Mouse (Mus musculus) midbrain, embryonic 11.5 days (tissue): ENCODE results near the gene Pex16. TPM values are rescaled to one million over a fixed set of nuclear protein-coding genes. Genes with fewer than 3 reads are reported as not detected.

Experiments used
- ATAC-seq: fragments of 200-750 bp; cut with Nextera tagmentation; 2 replicates; pipeline ENCODE4 v1.8.0; 2017; ENCODE audit warnings: moderate TSS enrichment, moderate library complexity; ENCODE audit not compliant: low FRiP score
- DNase-seq: peaks from one replicate; pipeline ENCODE4 v3.0.0; 2015; ENCODE audit warnings: low spot score; ENCODE audit errors: missing footprints
- H3K27ac ChIP-seq: fragments of 300-500 bp; sonication (generic); 2 replicates; pipeline ENCODE4 v1.5.1; 2014; ENCODE audit warnings: low read depth, low read length
- H3K27me3 ChIP-seq: fragments of 300-500 bp; sonication (generic); 2 replicates; pipeline ENCODE4 v1.6.1; 2014; ENCODE audit warnings: mild to moderate bottlenecking, low read length, moderate library complexity, mixed read lengths; ENCODE audit not compliant: control insufficient read depth, insufficient read depth
- H3K36me3 ChIP-seq: fragments of 300-500 bp; sonication (generic); 2 replicates; pipeline ENCODE4 v1.6.1; 2014; ENCODE audit warnings: mild to moderate bottlenecking, low read length, moderate library complexity, mixed read lengths; ENCODE audit not compliant: control insufficient read depth, insufficient read depth
- H3K4me1 ChIP-seq: fragments of 300-500 bp; sonication (generic); 2 replicates; pipeline ENCODE4 v1.6.1; 2014; ENCODE audit warnings: low read length; ENCODE audit not compliant: control insufficient read depth, insufficient read depth
- H3K4me2 ChIP-seq: fragments of 300-500 bp; sonication (generic); 2 replicates; pipeline ENCODE4 v1.6.1; 2014; ENCODE audit warnings: mild to moderate bottlenecking, moderate library complexity
- H3K4me3 ChIP-seq: fragments of 300-500 bp; sonication (generic); 2 replicates; pipeline ENCODE4 v1.5.1; 2014; ENCODE audit warnings: low read depth, low read length
- H3K9ac ChIP-seq: fragments of 300-500 bp; sonication (generic); 2 replicates; pipeline ENCODE4 v1.6.1; 2014; ENCODE audit warnings: low read length
- H3K9me3 ChIP-seq: fragments of 300-500 bp; sonication (generic); 2 replicates; pipeline ENCODE4 v1.6.1; 2016; ENCODE audit warnings: low read length; ENCODE audit not compliant: control insufficient read depth
- WGBS: fragments of 180-500 bp; shearing (Covaris S2); extraction: QIAGEN DNeasy Blood & Tissue Kit; methylation state at CpG from one replicate; pipeline ENCODE4 v1.1.7; 2014; 5-methylcytosine and 5-hydroxymethylcytosine counted together
- polyA plus RNA-seq: library from polyadenylated mRNA; unstranded; fragments of >200 nt; fragmentation: Nextera tagmentation; extraction: Ambion mirVana; gene quantifications from 2 replicates; pipeline ENCODE4 v1.2.1, GENCODE M21; 2014

Pex16 gene
- polyA plus RNA-seq, 1 experiment from 2014 or later = 20.0 TPM

GRCm38 (mm10) chr2:92381901-92382588 lies 7.6 kb downstream of the Pex16 start, which contains the start of gene 1700029I15Rik:
Gene 1700029I15Rik, plus strand, starts transcription at chr2:92382538.
- Histone ChIP-seq H3K4me3 (no peak within 1 kb of the TSS), H3K27ac (no peak within 1 kb of the TSS), H3K9ac (no peak within 1 kb of the TSS), H3K27me3 (no peaks in the 10 kb centered on the region), H3K4me1 (no peaks in the 10 kb centered on the region), H3K9me3 (no peaks in the 10 kb centered on the region), H3K36me3 (peaks cover 51% of the 10 kb centered on the region), H3K4me2 (no peak within 1 kb of the TSS)
- DNase-seq (no peak), ATAC-seq (no peak)
- WGBS = 86% methylated on average over 5 of the region's 5 CpGs

DNA sequence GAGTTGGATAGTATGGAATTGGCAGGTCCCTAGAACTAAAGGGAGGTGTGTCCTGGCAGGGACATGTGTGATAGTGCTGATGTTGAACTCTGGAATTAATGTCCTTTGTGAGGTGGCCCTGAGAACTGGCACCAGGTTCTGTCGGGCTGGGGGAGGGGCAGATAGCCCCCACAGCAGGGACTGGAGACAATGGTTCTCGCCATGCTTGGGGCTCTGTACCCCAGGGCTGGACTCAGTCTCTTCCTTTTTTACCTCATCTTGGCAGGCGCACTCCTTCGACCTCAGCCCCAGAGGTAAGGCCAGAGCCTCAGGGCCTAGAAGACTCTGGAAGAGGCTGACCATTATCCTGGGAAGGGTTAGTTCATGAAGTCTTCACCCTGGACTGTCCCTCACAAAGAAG lies 8.3 kb downstream of the Pex16 start:
- WGBS = 90% methylated on average over 4 of the region's 4 CpGs
- no peak for ATAC-seq
- Histone ChIP-seq H3K9me3 (no peaks in the 10 kb centered on the region), H3K4me1 (peaks cover 4% of the 10 kb centered on the region), H3K9ac (no peak overlapping the region), H3K4me3 (no peak overlapping the region), H3K4me2 (no peak overlapping the region), H3K27ac (no peak overlapping the region), H3K36me3 (peaks cover 55% of the 10 kb centered on the region), H3K27me3 (no peaks in the 10 kb centered on the region)
- no peak for DNase-seq

GRCm38 (mm10) chr2:92384101-92384500 lies 9.6 kb downstream of the Pex16 start:
- no peaks in the 10 kb centered on the region for H3K27me3 ChIP-seq
- DNase-seq = no peak
- no peak overlapping the region for H3K27ac ChIP-seq

DNA sequence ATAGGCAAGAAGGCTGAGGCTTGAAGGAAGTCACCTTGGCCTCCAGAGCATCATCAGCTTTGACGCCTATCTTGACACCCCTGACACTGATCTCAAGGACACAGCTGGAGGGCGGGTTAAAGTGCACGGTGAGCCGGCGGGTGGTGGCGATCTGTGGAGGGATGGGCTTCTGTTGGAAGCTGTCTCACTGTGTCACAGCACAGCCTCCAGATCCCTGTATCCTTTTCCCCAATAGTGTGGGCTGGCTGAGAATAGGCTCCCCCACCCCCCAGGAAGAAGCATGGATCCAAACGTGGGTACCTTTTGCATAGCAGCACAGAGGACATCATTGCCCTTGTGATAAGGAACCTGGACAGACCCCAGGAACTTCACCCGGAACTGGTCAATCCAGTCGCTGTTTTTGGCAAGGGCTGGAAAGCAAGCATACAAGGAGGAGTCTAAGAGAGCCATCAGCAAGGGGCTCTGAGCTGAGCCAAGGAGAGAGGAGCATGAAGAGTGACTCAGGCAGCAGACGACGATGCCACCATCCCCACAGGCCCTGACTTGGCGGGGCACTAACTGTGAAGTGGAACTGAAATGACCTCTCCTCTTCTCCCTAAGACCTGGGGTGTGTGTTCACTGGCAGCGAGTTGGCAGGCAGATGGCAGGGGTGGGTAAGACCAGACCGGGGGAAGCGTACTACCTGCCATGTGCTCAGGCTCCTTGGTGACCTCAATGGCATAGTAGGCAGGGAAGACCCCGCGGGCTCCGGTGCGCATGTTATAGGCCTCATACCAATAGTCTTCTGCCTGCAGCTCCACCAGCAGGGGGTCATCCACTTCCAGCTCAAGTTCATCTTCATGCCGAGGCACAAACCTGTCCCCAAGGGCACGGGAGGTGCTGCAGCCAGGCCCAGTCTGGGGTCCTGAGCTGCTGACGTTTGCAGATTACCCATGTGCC lies 10.9 kb downstream of the Pex16 start:
- Histone ChIP-seq H3K9me3 (no peaks in the 10 kb centered on the region), H3K36me3 (peaks cover 53% of the 10 kb centered on the region), H3K4me1 (peaks cover 21% of the 10 kb centered on the region), H3K27me3 (no peaks in the 10 kb centered on the region), H3K27ac (no peak overlapping the region), H3K4me3 (no peak overlapping the region), H3K9ac (no peak overlapping the region), H3K4me2 (no peak overlapping the region)
- ATAC-seq (no peak), DNase-seq (no peak)
- WGBS = 85% methylated on average over 22 of the region's 22 CpGs

More at GRCm38 (mm10) chr2:92384101-92384500, 9.6 kb downstream of the Pex16 start:
- no peak overlapping the region for H3K4me2 ChIP-seq
- peaks cover 13% of the 10 kb centered on the region for H3K4me1 ChIP-seq
- H3K36me3 ChIP-seq = peaks cover 55% of the 10 kb centered on the region
- H3K9ac ChIP-seq = no peak overlapping the region
- no peak for ATAC-seq
- H3K4me3 ChIP-seq = no peak overlapping the region
- 70% methylated on average over 4 of the region's 4 CpGs for WGBS
- H3K9me3 ChIP-seq = no peaks in the 10 kb centered on the region

GRCm38 (mm10) chr2:92386821-92387570 lies 12.5 kb downstream of the Pex16 start:
- WGBS = 91% methylated on average over 30 of the region's 30 CpGs
- H3K4me1 ChIP-seq = peaks cover 36% of the 10 kb centered on the region
- no peak for DNase-seq
- no peaks in the 10 kb centered on the region for H3K9me3 ChIP-seq
- H3K4me3 ChIP-seq = no peak overlapping the region
- H3K4me2 ChIP-seq = no peak overlapping the region
- no peak overlapping the region for H3K9ac ChIP-seq
- no peak for ATAC-seq
- peaks cover 45% of the 10 kb centered on the region for H3K36me3 ChIP-seq
- H3K27me3 ChIP-seq = no peaks in the 10 kb centered on the region
- no peak overlapping the region for H3K27ac ChIP-seq

DNA sequence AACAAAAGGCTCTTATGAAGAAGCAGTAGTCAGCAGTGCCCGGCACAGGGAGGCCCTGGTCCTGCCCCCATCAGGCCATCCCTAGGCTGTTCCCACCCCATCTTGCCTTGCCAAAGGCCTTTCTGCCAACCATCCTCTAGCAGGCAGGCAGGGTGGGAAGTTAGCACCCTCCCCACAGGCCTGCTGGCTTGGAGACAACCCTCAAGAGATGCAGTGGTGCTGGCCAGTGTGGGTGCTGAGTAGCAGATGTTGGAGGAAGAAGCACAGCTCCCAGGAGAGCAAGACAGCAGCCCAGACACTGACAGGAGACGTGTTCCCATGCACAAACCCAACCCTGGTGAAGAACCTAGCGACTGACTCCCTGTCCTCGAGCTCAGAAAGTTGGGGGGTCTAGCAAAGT lies 13.2 kb downstream of the Pex16 start:
- WGBS = 87% methylated on average over 4 of the region's 4 CpGs
- Histone ChIP-seq H3K9ac (peak overlapping the region; percentile 80), H3K27me3 (no peaks in the 10 kb centered on the region), H3K36me3 (peaks cover 45% of the 10 kb centered on the region), H3K4me3 (no peak overlapping the region), H3K4me2 (peak overlapping the region; percentile 65), H3K9me3 (no peaks in the 10 kb centered on the region), H3K27ac (no peak overlapping the region), H3K4me1 (peaks cover 43% of the 10 kb centered on the region)
- ATAC-seq = no peak
- DNase-seq = no peak

GRCm38 (mm10) chr2:92388081-92388517 lies 13.6 kb downstream of the Pex16 start:
- Histone ChIP-seq H3K9me3 (no peaks in the 10 kb centered on the region), H3K36me3 (peaks cover 42% of the 10 kb centered on the region), H3K27me3 (no peaks in the 10 kb centered on the region), H3K4me1 (peaks cover 47% of the 10 kb centered on the region), H3K4me3 (peak overlapping the region; percentile 63), H3K9ac (peak overlapping the region; percentile 80), H3K27ac (no peak overlapping the region), H3K4me2 (peak overlapping the region; percentile 65)
- DNase-seq = no peak
- 43% methylated on average over 3 of the region's 3 CpGs for WGBS
- no peak for ATAC-seq

- Histone ChIP-seq H3K36me3 (peaks cover 32% of the 10 kb centered on the region), H3K9me3 (no peaks in the 10 kb centered on the region), H3K9ac (peak overlapping the region; percentile 80), H3K4me3 (peak overlapping the region; percentile 63), H3K4me1 (peaks cover 50% of the 10 kb centered on the region), H3K27ac (peak overlapping the region; percentile 51), H3K27me3 (no peaks in the 10 kb centered on the region), H3K4me2 (peak overlapping the region; percentile 65)
- DNase-seq (peak; percentile 99), ATAC-seq (peak; percentile 96)
- WGBS = under 1% methylated on average over 61 of the region's 62 CpGs
Observed at GRCm38 (mm10) chr2:92388891-92389641, 14.6 kb downstream of the Pex16 start.
